Mouse (Mus musculus) R1 (cell line): ENCODE measurements around the gene Bsdc1.
A peak's percentile ranks its signal among the peaks of the same experiment; 100 is the strongest.
"Not testable (repeated sequence)": the region's sequence is repeated elsewhere in the genome, so short reads cannot be mapped to it uniquely, and the experiment has no call there.

Source experiments
- DNase-seq: peaks from one replicate; pipeline ENCODE4 v3.0.0-alpha.2; 2018; ENCODE audit warnings: low read depth, low spot score

Gene Bsdc1

DNA sequence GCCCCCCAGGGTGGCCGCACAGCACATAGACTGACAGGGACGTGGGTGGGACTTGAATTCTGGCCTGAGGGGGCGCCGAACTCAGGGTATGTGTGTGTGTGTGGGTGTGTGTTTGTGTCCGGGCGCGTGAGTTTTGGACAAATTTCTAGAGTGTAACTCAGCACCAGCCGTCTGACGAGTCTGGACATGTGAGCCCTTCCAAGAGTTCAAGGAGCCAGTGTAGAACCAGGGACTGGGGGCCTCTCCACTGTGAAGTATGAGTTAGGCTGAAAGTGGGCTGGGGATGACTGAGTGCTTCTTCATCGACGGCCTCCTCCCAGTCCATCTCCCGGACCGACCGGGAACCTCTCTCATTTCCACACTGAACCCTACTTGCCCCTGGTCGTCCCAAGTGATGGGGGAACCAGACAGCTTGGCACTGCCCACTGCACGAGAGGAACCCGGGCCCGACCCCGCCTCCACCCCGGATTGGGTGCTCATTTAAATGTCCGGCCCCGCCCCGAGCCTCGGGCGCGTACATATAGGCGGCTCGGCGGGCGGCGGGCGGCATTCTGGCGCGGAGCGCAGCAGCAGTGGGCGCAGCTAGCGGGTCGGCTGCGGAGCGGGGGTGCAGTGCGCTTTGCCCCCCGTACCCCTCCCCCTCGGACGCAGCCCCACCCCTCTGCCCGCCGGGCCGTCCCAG is 51.8 kb downstream of the Bsdc1 start, which contains the start of gene Marcksl1:
Marcksl1 (plus strand) TSS at position 496 of the 682 bp plus-strand sequence.
- DNase-seq, result peak; percentile 84

DNA sequence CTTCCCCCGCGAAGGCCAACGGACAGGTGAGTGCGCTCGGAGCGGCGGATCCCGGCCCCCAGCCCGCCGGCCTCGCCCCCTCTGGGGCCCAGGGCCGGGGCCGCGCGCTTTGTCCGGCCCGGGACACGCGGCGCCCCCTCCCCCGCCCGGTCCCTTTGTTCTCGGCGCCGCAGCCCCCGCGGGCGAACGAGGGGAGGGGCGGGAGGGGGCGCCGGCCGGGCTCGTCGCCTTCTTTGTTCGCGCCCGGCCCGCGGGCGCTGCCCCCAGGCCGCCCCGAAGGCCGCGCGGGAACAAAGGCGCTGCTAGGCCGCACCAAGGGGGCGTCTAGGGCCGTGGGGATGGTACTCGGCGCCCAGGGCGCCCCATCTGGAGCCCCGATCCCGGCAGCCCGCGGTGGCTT is 52.5 kb downstream of the Bsdc1 start:
- DNase-seq, result no peak

DNA sequence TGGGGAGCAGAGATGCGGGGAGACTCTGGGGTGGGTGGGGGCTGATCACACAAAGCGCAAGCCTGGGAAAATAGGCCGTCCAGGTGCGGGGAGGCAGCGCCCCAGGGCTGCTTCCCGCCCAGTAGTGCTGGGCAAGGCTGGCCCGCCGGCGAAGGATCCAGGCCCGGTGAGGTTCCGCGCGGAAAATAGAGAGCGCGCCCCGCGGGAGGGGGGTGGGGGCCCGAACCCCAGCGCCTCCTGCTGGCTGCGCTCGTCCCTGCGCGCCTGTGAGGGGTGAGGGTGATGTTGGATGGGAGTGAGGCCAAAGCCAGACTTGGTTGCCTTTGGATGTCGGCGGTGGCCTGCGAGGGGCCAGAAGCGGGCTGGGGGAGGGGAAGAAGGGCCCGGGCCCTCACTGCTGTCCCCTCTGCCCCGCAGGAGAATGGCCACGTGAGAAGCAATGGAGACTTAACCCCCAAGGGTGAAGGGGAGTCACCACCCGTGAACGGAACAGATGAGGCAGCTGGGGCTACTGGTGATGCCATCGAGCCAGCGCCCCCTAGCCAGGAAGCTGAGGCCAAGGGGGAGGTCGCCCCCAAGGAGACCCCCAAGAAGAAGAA is 53.0 kb downstream of the Bsdc1 start:
- DNase-seq, result peak; percentile 69

DNA sequence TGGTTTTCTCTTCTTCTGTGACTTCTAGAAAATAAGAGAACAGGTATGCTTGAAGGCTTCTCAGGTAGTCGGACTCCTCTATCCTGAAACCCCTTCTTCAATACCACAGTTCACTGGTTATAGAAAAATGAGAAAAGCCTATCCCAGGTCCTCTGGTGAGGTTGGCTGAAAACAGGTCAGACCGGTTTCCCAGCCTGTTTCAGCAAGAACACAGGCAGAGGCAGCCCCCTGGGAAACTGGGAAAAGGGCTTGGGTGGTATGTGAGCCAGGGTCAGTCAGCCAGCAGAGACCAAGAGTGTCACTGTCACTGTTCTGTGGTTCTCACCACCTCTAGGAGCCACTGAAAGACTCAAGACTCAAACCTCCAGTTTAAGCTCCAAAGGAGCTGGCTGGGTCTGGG is 55.5 kb downstream of the Bsdc1 start:
- DNase-seq, result peak; percentile 65

DNA sequence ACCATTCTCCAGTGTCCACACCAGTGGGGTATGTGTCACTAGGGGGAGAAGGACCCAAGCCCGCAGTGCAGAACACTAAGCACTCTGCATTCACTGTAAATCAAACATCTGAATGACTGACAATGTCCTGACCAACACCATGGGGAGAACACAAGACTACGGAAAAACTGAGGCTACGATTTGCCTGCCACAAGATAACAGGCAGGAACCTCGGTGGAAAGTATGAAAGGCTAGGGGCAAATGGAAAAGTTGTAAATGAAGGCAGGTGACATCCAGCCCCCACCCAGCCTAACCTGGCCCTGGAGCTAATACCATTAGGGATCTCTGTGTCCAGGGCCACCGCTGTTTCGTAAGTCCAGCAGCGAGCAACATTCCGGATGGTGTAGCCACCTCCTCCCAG is 57.1 kb downstream of the Bsdc1 start:
- no peak for DNase-seq

DNA sequence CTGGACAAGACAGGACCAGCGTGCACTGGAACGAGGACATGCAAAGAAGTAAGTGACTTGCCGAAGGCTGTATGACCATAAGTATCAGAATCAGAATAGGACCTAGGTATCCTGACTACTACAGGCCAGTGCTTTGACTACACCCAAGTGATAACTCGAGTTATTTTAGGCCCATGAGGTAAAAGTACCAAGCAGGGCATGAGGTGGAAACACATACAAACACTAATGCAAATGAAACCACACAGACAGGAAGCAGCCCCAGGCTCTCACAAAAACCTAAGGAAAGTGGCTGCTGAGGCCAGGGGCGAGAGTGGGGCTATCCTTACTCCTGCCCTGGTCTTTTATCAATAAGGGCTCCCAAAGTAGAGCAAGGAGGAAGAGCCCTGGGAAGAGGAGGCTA is 64.0 kb downstream of the Bsdc1 start:
- no peak for DNase-seq

DNA sequence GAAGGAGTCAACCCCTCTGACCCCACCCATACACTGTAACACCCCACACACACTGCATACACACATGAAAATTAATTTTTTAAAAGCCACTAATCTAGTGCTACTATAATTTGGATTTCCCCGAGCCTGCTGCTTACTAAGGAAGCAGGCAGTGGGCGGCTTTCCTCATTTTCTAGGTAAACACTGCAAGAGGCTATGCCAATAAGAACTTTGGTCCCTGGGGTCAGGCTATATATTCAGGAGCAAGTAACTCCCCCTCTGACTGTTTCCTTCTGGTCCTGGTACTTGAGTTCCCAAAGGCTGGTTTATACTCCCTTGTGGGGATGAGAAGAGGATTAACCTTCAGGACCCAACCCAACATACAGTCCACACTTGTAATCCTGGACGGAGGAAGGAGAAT is 64.5 kb downstream of the Bsdc1 start:
- no peak for DNase-seq

DNA sequence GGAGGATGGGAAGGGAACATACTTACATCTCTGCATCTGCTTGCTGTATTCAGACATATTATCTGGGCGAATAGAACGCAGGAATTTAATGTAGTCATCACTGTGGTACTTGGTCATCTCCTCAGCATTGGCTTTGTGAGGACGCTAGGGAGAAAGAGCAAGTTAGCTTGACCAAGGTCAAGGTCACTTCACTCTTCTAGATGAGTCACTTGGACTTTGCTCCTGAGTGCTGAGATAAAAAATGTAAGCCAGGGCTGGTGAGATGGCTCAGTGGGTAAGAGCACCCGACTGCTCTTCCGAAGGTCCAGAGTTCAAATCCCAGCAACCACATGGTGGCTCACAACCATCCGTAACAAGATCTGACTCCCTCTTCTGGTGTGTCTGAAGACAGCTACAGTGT is 67.5 kb downstream of the Bsdc1 start:
- not testable (repeated sequence) for DNase-seq
